Mouse (Mus musculus) thymus, adult 2 months (tissue): ENCODE results near the gene Rad51b. TPM values are rescaled to one million over a fixed set of nuclear protein-coding genes. Genes with fewer than 3 reads are reported as not detected.

Experiments
- DNase-seq: peaks from one replicate; pipeline ENCODE4 v3.0.0; 2021
- H3K27ac ChIP-seq: fragments of 200-500 bp; 2 replicates; pipeline ENCODE4 v1.5.1; 2012; ENCODE audit warnings: low read length, control low read depth; ENCODE audit not compliant: control insufficient read depth, insufficient read depth
- H3K27me3 ChIP-seq: fragments of 200-500 bp; 2 replicates; pipeline ENCODE4 v1.6.1; 2012; ENCODE audit warnings: mild to moderate bottlenecking, low read length, moderate library complexity, mixed read lengths; ENCODE audit not compliant: control insufficient read depth, insufficient read depth
- H3K36me3 ChIP-seq: fragments of 200-500 bp; 2 replicates; pipeline ENCODE4 v1.6.1; 2012; ENCODE audit warnings: mild to moderate bottlenecking, low read length, moderate library complexity; ENCODE audit not compliant: control insufficient read depth, insufficient read depth
- H3K4me1 ChIP-seq: fragments of 200-500 bp; replicated peaks from 2 replicates; pipeline ENCODE4 v1.6.1; 2012; ENCODE audit warnings: low read length; ENCODE audit not compliant: control insufficient read depth, insufficient read depth
- H3K4me3 ChIP-seq: fragments of 200-500 bp; 2 replicates; pipeline ENCODE4 v1.5.1; 2012; ENCODE audit warnings: mild to moderate bottlenecking, low read length, control low read depth, moderate library complexity; ENCODE audit not compliant: control insufficient read depth, insufficient read depth
- CTCF ChIP-seq: fragments of 200-500 bp; IDR thresholded peaks from 2 replicates; pipeline ENCODE4 v1.5.1; 2012; ENCODE audit warnings: mild to moderate bottlenecking, control low read depth, low read length, moderate library complexity, borderline replicate concordance; ENCODE audit not compliant: control insufficient read depth, poor library complexity, insufficient read depth; ENCODE audit errors: extremely low read depth
- POLR2A ChIP-seq: fragments of 200-500 bp; IDR thresholded peaks from 2 replicates; pipeline ENCODE4 v1.6.1; 2012; ENCODE audit warnings: mild to moderate bottlenecking, low read length, control low read depth, moderate library complexity; ENCODE audit not compliant: control insufficient read depth, poor library complexity, insufficient read depth; ENCODE audit errors: extremely low read depth
- WGBS: fragments of 180-500 bp; shearing (Covaris S2); methylation state at CpG from one replicate; pipeline ENCODE4 v1.1.7; 2018; 5-methylcytosine and 5-hydroxymethylcytosine counted together
- polyA plus RNA-seq: library from polyadenylated mRNA; depleted of rRNA; stranded (reverse); fragments of >200 nt; gene quantifications from 2 replicates; pipeline ENCODE4 v1.2.3, GENCODE M21; 2012

The Rad51b gene
- polyA plus RNA-seq, 1 experiment = 1.1 TPM

GRCm38 (mm10) chr12:79799370-79799769, 502.3 kb downstream of the Rad51b start:
- TF ChIP-seq CTCF = no peak
- no peaks in the 10 kb centered on the region for H3K36me3 ChIP-seq
- H3K27me3 ChIP-seq = no peaks in the 10 kb centered on the region
- WGBS = 94% methylated on average over 5 of the region's 5 CpGs
- no peak overlapping the region for H3K27ac ChIP-seq
- peaks cover 6% of the 10 kb centered on the region for H3K4me1 ChIP-seq
- DNase-seq = no peak
- H3K4me3 ChIP-seq = no peak overlapping the region

- TF ChIP-seq POLR2A = no peak
- TF ChIP-seq CTCF = no peak
- no peak for DNase-seq
- no peaks in the 10 kb centered on the region for H3K27me3 ChIP-seq
- no peak overlapping the region for H3K27ac ChIP-seq
- no peaks in the 10 kb centered on the region for H3K36me3 ChIP-seq
- H3K4me1 ChIP-seq = no peaks in the 10 kb centered on the region
- WGBS = 100% methylated on average over 1 of the region's 1 CpGs
- H3K4me3 ChIP-seq = no peak overlapping the region
Measured at GRCm38 (mm10) chr12:79803670-79804069, 506.6 kb downstream of the Rad51b start.

- no peaks in the 10 kb centered on the region for H3K4me1 ChIP-seq
- no peaks in the 10 kb centered on the region for H3K36me3 ChIP-seq
- 94% methylated on average over 8 of the region's 8 CpGs for WGBS
- DNase-seq = no peak
- H3K27ac ChIP-seq = no peak overlapping the region
- H3K4me3 ChIP-seq = no peak overlapping the region
- no peak for TF ChIP-seq CTCF
- TF ChIP-seq POLR2A = no peak
- no peaks in the 10 kb centered on the region for H3K27me3 ChIP-seq
Measured at GRCm38 (mm10) chr12:79804776-79805524, 507.9 kb downstream of the Rad51b start.

GRCm38 (mm10) chr12:79806990-79807389, 509.9 kb downstream of the Rad51b start:
- TF ChIP-seq CTCF (no peak), POLR2A (no peak)
- H3K27ac ChIP-seq = no peak overlapping the region
- H3K4me3 ChIP-seq = no peak overlapping the region
- no peaks in the 10 kb centered on the region for H3K4me1 ChIP-seq
- WGBS = 93% methylated on average over 4 of the region's 4 CpGs
- H3K36me3 ChIP-seq = no peaks in the 10 kb centered on the region
- H3K27me3 ChIP-seq = no peaks in the 10 kb centered on the region
- no peak for DNase-seq

- Histone ChIP-seq H3K4me1 (no peaks in the 10 kb centered on the region), H3K36me3 (no peaks in the 10 kb centered on the region), H3K4me3 (no peak overlapping the region), H3K27ac (no peak overlapping the region), H3K27me3 (no peaks in the 10 kb centered on the region)
- TF ChIP-seq POLR2A (no peak), CTCF (no peak)
- WGBS = 90% methylated on average over 10 of the region's 10 CpGs
- DNase-seq = no peak
Measured at GRCm38 (mm10) chr12:79807410-79807847, 510.3 kb downstream of the Rad51b start.

- no peak overlapping the region for H3K27ac ChIP-seq
- no peaks in the 10 kb centered on the region for H3K36me3 ChIP-seq
- DNase-seq = no peak
- no peaks in the 10 kb centered on the region for H3K4me1 ChIP-seq
- no peak overlapping the region for H3K4me3 ChIP-seq
- TF ChIP-seq CTCF (no peak), POLR2A (no peak)
- no peaks in the 10 kb centered on the region for H3K27me3 ChIP-seq
- 98% methylated on average over 8 of the region's 8 CpGs for WGBS
Measured at GRCm38 (mm10) chr12:79807938-79808401, 510.9 kb downstream of the Rad51b start.
